Mouse (Mus musculus): ENCODE results near the gene Ate1.
"Not testable (repeated sequence)": the region's sequence is repeated elsewhere in the genome, so short reads cannot be mapped to it uniquely, and the experiment has no call there.

The Ate1 gene

DNA sequence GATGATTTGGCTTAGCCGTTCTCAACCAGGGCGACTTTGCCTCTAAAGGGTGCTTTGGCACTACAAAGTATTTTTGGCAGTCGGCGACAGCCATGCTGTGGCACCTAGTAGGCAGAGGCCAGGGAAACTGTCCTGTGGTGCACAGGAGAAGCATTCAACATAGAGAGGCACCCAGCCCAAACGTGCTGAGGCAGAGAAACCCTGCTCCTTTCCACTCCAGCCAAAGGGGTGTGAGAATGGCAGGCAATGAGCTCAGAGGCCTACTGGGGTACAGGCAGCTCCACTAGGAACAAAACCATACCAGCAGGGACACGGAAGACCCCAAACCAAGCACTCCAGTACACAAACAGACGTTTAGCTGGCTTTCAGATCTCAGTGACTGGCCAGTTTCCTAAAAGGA is 20.0 kb upstream of the Ate1 start:
- no peaks in the 10 kb centered on the region for H3K9me3 ChIP-seq (ENCODE audit: low read length)
- no peak overlapping the region for H3K4me3 ChIP-seq (replicated peaks; ENCODE audit: low read length)
- peaks cover 99% of the 10 kb centered on the region for H3K36me3 ChIP-seq (ENCODE audit: insufficient read depth, low read length)
- H3K27me3 ChIP-seq (ENCODE audit: insufficient read depth, low read length): no peaks in the 10 kb centered on the region
- H3K4me1 ChIP-seq (replicated peaks; ENCODE audit: low read depth, low read length): peaks cover 49% of the 10 kb centered on the region
- TF ChIP-seq CTCF (conservative IDR thresholded peaks at IDR 0.05; ENCODE audit: low read length): no peak
- no peak for TF ChIP-seq NANOG (IDR thresholded peaks at IDR 0.05; ENCODE audit: borderline replicate concordance, low read length)
- TF ChIP-seq POU5F1 (IDR thresholded peaks at IDR 0.05; ENCODE audit: borderline replicate concordance, low read length): no peak

DNA sequence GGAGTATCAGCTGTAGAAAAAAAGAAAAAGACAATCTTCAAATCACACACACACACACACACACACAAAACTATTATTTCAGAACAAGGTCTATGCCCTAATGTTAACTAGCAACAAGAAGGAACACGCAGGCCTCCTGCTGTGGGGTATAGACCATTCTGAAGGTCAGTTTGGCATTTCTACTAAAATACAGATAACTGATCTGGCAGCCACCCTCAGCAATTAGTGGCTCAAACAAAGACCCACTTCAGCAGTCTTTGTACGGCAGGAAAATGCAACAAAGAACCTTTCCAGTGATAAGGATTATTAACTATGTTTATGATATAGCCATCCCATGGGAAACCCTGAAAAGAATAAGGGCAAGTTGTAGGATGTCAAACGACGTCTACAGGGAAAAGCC is 16.9 kb upstream of the Ate1 start:
- Histone ChIP-seq H3K4me3 (replicated peaks; ENCODE audit: low read length) (no peak overlapping the region), H3K4me1 (replicated peaks; ENCODE audit: low read depth, low read length) (peaks cover 37% of the 10 kb centered on the region), H3K36me3 (ENCODE audit: insufficient read depth, low read length) (peaks cover 95% of the 10 kb centered on the region), H3K9me3 (ENCODE audit: low read length) (no peaks in the 10 kb centered on the region), H3K27me3 (ENCODE audit: insufficient read depth, low read length) (no peaks in the 10 kb centered on the region)
- no peak for TF ChIP-seq POU5F1 (IDR thresholded peaks at IDR 0.05; ENCODE audit: borderline replicate concordance, low read length)
- no peak for TF ChIP-seq NANOG (IDR thresholded peaks at IDR 0.05; ENCODE audit: borderline replicate concordance, low read length)
- TF ChIP-seq CTCF (conservative IDR thresholded peaks at IDR 0.05; ENCODE audit: low read length): no peak

DNA sequence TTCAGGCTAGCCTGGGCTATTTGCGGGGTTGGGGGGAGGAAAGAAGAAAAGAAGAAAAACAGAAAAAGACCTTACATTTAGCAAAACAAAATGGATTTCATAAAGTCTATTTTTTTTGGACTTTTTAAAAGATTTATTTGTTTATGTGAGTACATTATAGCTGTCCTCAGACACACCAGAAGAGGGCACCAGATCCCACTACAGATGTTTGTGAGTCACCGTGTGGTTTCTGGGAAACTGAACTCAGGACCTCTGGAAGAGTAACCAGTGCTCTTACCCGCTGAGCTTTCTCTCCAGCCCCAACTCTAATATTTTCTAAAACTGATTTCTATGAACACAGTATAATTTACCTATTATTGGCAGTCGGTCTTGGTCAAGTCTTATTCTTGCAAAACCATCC is 15.0 kb upstream of the Ate1 start:
- no peak overlapping the region for H3K4me3 ChIP-seq (replicated peaks; ENCODE audit: low read length)
- H3K36me3 ChIP-seq (ENCODE audit: insufficient read depth, low read length): peaks cover 86% of the 10 kb centered on the region
- H3K4me1 ChIP-seq (replicated peaks; ENCODE audit: low read depth, low read length): peaks cover 27% of the 10 kb centered on the region
- no peaks in the 10 kb centered on the region for H3K27me3 ChIP-seq (ENCODE audit: insufficient read depth, low read length)
- no peak; the same call in 1 of the 2 replicates for TF ChIP-seq CTCF (conservative IDR thresholded peaks at IDR 0.05; ENCODE audit: low read length)
- no peak for TF ChIP-seq POU5F1 (IDR thresholded peaks at IDR 0.05; ENCODE audit: borderline replicate concordance, low read length)
- no peak for TF ChIP-seq NANOG (IDR thresholded peaks at IDR 0.05; ENCODE audit: borderline replicate concordance, low read length)
- no peaks in the 10 kb centered on the region for H3K9me3 ChIP-seq (ENCODE audit: low read length)

DNA sequence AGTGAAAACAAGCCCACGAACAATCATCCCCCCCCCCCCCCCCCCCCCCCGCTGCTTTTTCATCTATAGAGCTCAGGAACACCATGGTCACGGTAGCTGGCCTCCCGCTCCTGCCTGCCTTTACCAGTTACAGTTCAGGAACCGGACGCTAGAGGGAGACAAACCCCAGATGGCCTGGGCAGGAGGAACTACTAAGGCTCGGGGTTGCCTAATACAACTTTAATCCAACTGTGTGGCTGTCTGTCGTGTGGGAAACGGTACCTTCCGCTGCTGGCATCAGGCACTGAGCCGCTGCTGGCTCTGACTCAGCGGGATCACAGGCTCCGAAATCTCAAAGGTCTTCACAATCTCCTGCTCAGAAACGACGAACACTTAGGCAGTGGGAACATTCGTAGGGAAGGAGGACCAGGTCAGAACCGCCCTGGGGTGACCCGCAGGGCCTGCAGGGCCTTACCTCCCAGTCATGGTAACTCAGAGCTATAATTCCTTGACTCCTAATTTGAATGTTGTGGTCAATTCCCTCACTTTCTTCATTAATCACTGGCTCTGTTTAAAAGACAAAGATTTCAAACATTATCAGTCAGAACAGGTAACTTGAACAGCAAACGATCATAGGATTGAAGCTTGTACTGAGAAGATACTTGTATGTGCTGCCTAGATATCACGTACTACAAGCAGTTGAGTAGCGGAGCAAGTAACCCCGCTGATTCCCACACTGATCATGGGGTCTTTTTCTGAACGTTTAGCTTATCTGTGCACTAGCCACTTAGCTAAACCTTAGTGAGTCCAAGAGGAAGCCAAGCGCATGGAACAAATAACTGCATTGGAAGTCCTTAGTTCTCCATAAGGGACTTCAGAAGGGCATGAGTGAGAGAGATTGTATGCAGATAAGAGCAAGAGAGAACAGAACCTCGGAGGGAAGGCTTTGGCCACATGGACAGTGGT is 13.4 kb upstream of the Ate1 start:
- Histone ChIP-seq H3K9me3 (ENCODE audit: low read length) (no peaks in the 10 kb centered on the region; the same call in 1 of the 2 replicates), H3K4me3 (replicated peaks; ENCODE audit: low read length) (peak overlapping the region; percentile 49), H3K27me3 (ENCODE audit: insufficient read depth, low read length) (no peaks in the 10 kb centered on the region), H3K36me3 (ENCODE audit: insufficient read depth, low read length) (peaks cover 82% of the 10 kb centered on the region), H3K4me1 (replicated peaks; ENCODE audit: low read depth, low read length) (peaks cover 29% of the 10 kb centered on the region)
- TF ChIP-seq POU5F1 (IDR thresholded peaks at IDR 0.05; ENCODE audit: borderline replicate concordance, low read length) (no peak), CTCF (conservative IDR thresholded peaks at IDR 0.05; ENCODE audit: low read length) (peak; percentile 84)

DNA sequence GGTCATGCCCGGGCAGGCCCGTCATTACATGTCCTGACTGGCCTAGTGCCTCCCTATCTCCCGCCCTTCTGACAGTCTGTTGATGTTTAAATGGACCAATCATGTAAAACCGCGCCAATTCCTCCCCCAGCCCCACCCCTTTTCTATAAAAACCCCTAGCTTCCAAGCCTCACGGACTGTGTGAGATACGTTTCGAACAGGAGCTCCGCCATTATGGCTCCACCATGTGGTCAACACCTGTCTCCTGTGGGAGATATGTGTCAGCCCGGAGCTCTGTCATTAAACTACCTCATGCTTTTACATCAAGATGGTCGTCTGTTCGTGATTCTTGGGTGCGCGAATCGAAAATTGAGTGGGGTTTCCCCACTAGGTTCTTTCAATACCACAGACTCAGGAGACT is 11.0 kb upstream of the Ate1 start:
- Histone ChIP-seq H3K4me1 (replicated peaks; ENCODE audit: low read depth, low read length) (peaks cover 29% of the 10 kb centered on the region), H3K36me3 (ENCODE audit: insufficient read depth, low read length) (peaks cover 57% of the 10 kb centered on the region)
- H3K9me3 ChIP-seq (ENCODE audit: low read length); H3K4me3 ChIP-seq (replicated peaks; ENCODE audit: low read length); H3K27me3 ChIP-seq (ENCODE audit: insufficient read depth, low read length): not testable (repeated sequence)

DNA sequence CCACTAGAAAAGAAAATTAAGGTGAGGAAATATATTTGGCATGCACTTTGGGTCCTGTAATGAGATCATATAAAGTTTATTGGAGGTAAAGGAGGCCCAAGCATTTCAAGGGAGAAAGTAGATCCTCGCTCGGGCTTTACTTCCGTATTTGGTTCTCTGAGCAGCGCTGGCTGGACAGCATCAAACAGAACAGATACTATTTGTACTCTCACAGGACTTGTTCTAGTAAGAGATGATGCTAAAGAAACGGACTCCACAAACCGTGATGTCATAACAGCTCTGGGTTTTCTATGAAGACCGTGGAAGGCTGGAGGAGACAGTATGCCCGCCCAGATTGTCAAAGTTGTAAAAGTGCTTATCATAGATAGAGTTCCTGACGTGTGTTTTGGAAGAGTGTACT is 7.1 kb upstream of the Ate1 start:
- no peak overlapping the region for H3K4me3 ChIP-seq (replicated peaks; ENCODE audit: low read length)
- H3K36me3 ChIP-seq (ENCODE audit: insufficient read depth, low read length): peaks cover 23% of the 10 kb centered on the region
- peaks cover 13% of the 10 kb centered on the region for H3K4me1 ChIP-seq (replicated peaks; ENCODE audit: low read depth, low read length)
- no peaks in the 10 kb centered on the region; the same call in 1 of the 2 replicates for H3K9me3 ChIP-seq (ENCODE audit: low read length)
- no peak for TF ChIP-seq POU5F1 (IDR thresholded peaks at IDR 0.05; ENCODE audit: borderline replicate concordance, low read length)
- no peak for TF ChIP-seq NANOG (IDR thresholded peaks at IDR 0.05; ENCODE audit: borderline replicate concordance, low read length)
- no peak for TF ChIP-seq CTCF (conservative IDR thresholded peaks at IDR 0.05; ENCODE audit: low read length)
- H3K27me3 ChIP-seq (ENCODE audit: insufficient read depth, low read length): no peaks in the 10 kb centered on the region

DNA sequence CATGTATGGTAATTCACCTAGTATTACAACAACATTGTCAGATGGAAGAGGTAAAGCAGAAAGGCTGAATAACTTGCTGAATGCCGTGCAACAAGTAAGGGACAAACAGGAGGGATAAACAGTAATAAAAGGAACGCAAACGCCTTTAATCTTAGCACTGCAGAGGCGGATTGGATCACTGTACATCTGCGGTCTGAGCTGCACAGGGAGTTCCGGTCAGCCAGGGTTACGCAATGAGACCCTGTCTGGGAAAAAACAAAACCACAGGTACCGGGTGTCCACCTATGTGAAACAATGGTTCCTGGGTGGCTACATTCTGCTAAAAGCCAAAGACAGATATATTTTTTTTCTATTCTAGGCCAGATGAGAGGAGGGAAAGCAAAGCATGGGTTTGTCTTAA is 3.3 kb upstream of the Ate1 start:
- TF ChIP-seq NANOG (IDR thresholded peaks at IDR 0.05; ENCODE audit: borderline replicate concordance, low read length): no peak
- no peak for TF ChIP-seq POU5F1 (IDR thresholded peaks at IDR 0.05; ENCODE audit: borderline replicate concordance, low read length)
- no peak for TF ChIP-seq CTCF (conservative IDR thresholded peaks at IDR 0.05; ENCODE audit: low read length)
- Histone ChIP-seq H3K4me1 (replicated peaks; ENCODE audit: low read depth, low read length) (peaks cover 15% of the 10 kb centered on the region), H3K27me3 (ENCODE audit: insufficient read depth, low read length) (no peaks in the 10 kb centered on the region), H3K9me3 (ENCODE audit: low read length) (peaks cover 6% of the 10 kb centered on the region; the same call in 1 of the 2 replicates), H3K4me3 (replicated peaks; ENCODE audit: low read length) (no peak overlapping the region), H3K36me3 (ENCODE audit: insufficient read depth, low read length) (no peaks in the 10 kb centered on the region)

DNA sequence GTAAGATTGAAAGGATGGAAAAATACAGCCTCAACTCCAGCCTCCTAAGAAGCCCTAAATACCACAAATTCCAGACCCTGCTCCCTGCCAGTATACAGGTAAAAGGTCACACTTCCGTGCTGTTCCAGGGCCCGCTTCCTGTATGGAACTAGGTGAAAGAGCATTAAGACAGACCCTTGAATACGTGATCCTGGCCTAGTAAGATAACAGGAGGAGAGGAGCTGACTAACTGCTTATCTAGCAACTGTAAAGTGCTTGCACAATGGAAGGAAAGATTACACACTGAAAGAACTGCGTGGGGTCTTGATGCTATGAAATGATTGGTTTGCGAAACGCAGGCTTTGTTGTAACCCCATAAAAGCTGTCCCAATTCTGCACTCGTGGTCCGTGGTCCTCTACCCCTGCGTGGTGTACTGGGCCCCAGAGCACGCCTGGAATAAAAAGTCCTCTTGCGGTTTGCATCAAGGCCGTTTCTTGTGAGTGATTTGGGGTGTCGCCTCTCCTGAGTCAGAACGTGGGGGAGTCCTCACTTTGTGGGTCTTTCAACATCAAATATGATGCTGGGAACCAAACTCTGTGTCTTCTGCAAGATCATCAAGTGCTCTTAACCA is 748 bp upstream of the Ate1 start:
- H3K36me3 ChIP-seq (ENCODE audit: insufficient read depth, low read length): peaks cover 2% of the 10 kb centered on the region; the same call in 1 of the 2 replicates
- TF ChIP-seq CTCF (conservative IDR thresholded peaks at IDR 0.05; ENCODE audit: low read length) (no peak), POU5F1 (IDR thresholded peaks at IDR 0.05; ENCODE audit: borderline replicate concordance, low read length) (no peak), NANOG (IDR thresholded peaks at IDR 0.05; ENCODE audit: borderline replicate concordance, low read length) (no peak)
- no peaks in the 10 kb centered on the region for H3K27me3 ChIP-seq (ENCODE audit: insufficient read depth, low read length)
- H3K4me1 ChIP-seq (replicated peaks; ENCODE audit: low read depth, low read length): peaks cover 24% of the 10 kb centered on the region
- peaks cover 6% of the 10 kb centered on the region; the same call in 1 of the 2 replicates for H3K9me3 ChIP-seq (ENCODE audit: low read length)
- H3K4me3 ChIP-seq (replicated peaks; ENCODE audit: low read length): no peak overlapping the region

All from E14TG2a.4 (cell line).